Mouse (Mus musculus): ENCODE data around the gene Naa80. TPM values are rescaled to one million over a fixed set of nuclear protein-coding genes. Genes with fewer than 3 reads are reported as not detected.

The Naa80 gene
- total RNA-seq, 2 experiments from 2014 or later: 12.1 to 15.7 TPM

Other genes with a start within 250 kb of the Naa80 start
- 10 to 100 TPM; 12.8 to 14.4 TPM for gene Hemk1, start 240.5 kb upstream of the Naa80 start, total RNA-seq (2021)
- 10 to 100 TPM; 29.4 to 54.7 TPM for gene 6430571L13Rik, start 238.3 kb upstream of the Naa80 start, total RNA-seq (2021)
- 1 to 10 TPM; 2.1 to 2.4 TPM for gene Cacna2d2, start 179.3 kb upstream of the Naa80 start, total RNA-seq (2021)
- 10 to 100 TPM; 20.2 to 22.7 TPM for gene Tmem115, start 44.9 kb upstream of the Naa80 start, total RNA-seq (2021)
- 1 to 10 TPM; 3.5 to 4.0 TPM for gene Cyb561d2, start 36.7 kb upstream of the Naa80 start, total RNA-seq (2021)
- gene Nprl2, start 36.7 kb upstream of the Naa80 start, total RNA-seq (2021): 1 to 10 TPM; 7.3 to 8.0 TPM
- under 1 TPM in 1 of 2 experiments, not detected in 1; 0.18 TPM for gene Zmynd10, start 31.6 kb upstream of the Naa80 start, total RNA-seq (2021)
- 10 to 100 TPM; 15.1 to 23.4 TPM for gene Rassf1, start 27.3 kb upstream of the Naa80 start, total RNA-seq (2021)
- 10 to 100 TPM; 18.7 to 20.9 TPM for gene Tusc2, start 15.6 kb upstream of the Naa80 start, total RNA-seq (2021)
- 10 to 100 TPM; 14.4 to 27.5 TPM for gene Hyal2, start 10.9 kb upstream of the Naa80 start, total RNA-seq (2021)
- 1 to 10 TPM; 2.5 to 5.0 TPM for gene Hyal1, start 2.0 kb upstream of the Naa80 start, total RNA-seq (2021)
- gene Hyal3, start 1.9 kb downstream of the Naa80 start, total RNA-seq (2021): 1 to 10 TPM in 1 of 2 experiments, under 1 TPM in 1; 0.28 to 1.1 TPM
- gene Ifrd2, start 8.8 kb downstream of the Naa80 start, total RNA-seq (2021): 10 to 100 TPM; 34.6 to 40.4 TPM
- 10 to 100 TPM; 41.8 to 51.3 TPM for gene Sema3b, start 30.3 kb downstream of the Naa80 start, total RNA-seq (2021)
- 100 to 1,000 TPM; 193 to 231 TPM for gene Gnai2, start 56.5 kb downstream of the Naa80 start, total RNA-seq (2021)
- 10 to 100 TPM; 17.6 to 20.4 TPM for gene Slc38a3, start 90.6 kb downstream of the Naa80 start, total RNA-seq (2021)
- not detected for gene Gnat1, start 100.8 kb downstream of the Naa80 start, total RNA-seq (2021)
- 10 to 100 TPM; 11.9 to 18.0 TPM for gene Sema3f, start 131.6 kb downstream of the Naa80 start, total RNA-seq (2021)
- gene Rbm5, start 192.1 kb downstream of the Naa80 start, total RNA-seq (2021): 10 to 100 TPM; 39.2 to 71.2 TPM